Mouse (Mus musculus): ENCODE data around the gene Fbn1. TPM values are rescaled to one million over a fixed set of nuclear protein-coding genes. Genes with fewer than 3 reads are reported as not detected.

Gene Fbn1
- polyA plus RNA-seq (2014; fragmentation: Illumina TruSeq; extraction: RNeasy Lipid Tissue Mini Kit (QIAGEN cat#74804); ENCODE audit: low replicate concordance) = 7.8 TPM

DNA sequence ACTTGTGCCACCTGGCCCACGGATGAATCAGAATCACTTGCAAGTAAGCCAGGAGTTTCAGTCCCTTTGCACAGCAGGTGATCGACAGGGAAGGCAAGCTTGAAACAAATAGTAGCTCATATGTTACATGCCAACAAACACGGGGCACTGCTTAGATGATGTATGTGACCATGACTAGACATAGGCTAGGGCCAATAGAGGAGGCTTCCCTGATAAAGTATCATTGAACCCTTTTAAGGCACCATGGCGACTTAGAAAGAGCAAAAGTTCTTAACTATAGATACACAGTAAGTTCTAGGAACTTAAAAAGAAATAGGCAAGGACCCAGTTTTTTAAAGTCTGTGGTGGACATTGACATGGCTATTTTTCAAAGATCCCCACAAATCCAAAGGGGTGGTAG, at the start of gene Fbn1:
TSS of gene Fbn1 (minus strand) at position 101 of the 400 bp plus-strand sequence.

DNA sequence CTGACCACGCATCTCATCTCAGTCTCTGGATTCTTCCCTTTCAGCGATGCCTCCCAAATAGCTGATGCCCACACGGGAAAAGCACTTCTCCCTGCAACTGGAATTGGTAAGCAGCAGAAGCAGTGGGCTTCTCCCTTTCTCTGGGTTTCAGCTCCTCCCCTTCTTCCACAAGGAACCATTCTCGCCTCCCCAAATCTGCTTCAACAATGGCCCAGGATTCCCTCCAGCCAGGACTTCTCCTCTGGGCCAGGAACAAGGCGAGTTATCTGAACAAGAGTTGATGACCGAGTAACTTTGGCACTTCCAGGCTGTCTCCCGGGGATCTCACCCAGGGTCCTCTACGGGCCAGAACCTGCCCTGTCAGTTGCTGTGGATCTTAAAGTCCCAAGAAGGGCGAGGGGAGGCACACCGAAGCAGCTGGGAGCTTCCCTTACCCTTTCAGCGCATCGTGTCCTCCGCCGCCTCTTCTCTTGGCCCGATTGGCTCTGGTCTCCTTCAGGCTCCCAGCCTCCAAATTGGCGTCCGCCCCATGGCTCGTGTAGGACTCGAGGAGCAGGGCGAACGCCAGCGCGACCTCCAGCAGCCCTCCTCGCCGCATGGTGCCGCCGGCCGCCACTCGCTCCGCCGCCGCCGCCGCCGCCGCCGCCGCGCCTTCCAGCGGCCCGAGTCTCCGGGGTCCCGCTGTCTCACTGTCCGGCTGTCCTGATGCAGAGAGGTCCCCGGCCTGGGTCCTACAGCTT, 2.6 kb downstream of the Fbn1 start, which contains the start of gene Gm9913:
TSS of gene Gm9913 (plus strand) at position 84 of the 740 bp plus-strand sequence.

Other genes starting within 250 kb of the Fbn1 start
- not detected for gene Gm9913, start 2.9 kb downstream of the Fbn1 start, polyA plus RNA-seq (2014; fragmentation: Illumina TruSeq; extraction: RNeasy Lipid Tissue Mini Kit (QIAGEN cat#74804); ENCODE audit: low replicate concordance)
- 1.7 TPM for gene Cep152, start 117.1 kb upstream of the Fbn1 start, polyA plus RNA-seq (2014; fragmentation: Illumina TruSeq; extraction: RNeasy Lipid Tissue Mini Kit (QIAGEN cat#74804); ENCODE audit: low replicate concordance)
- gene Eid1, start 165.1 kb upstream of the Fbn1 start, polyA plus RNA-seq (2014; fragmentation: Illumina TruSeq; extraction: RNeasy Lipid Tissue Mini Kit (QIAGEN cat#74804); ENCODE audit: low replicate concordance) = 85.8 TPM
- 0.41 TPM for gene Shc4, start 216.2 kb upstream of the Fbn1 start, polyA plus RNA-seq (2014; fragmentation: Illumina TruSeq; extraction: RNeasy Lipid Tissue Mini Kit (QIAGEN cat#74804); ENCODE audit: low replicate concordance)

Measured in small intestine, adult 10 weeks (tissue).